Mouse (Mus musculus) ES-Bruce4 (cell line): ENCODE measurements at regions not wholly inside any gene's neighbourhood (a gene's known extent, or its start where the extent isn't known, plus 50 kb on each side); places are given as distances from the start of the nearest gene placed in this dataset.

Source experiments
- CTCF ChIP-seq: IDR thresholded peaks from one replicate; pipeline ENCODE4 v1.8.1; 2011; ENCODE audit warnings: low read depth, low read length
- EP300 ChIP-seq: IDR thresholded peaks from 2 replicates; pipeline ENCODE4 v1.6.1; 2011; ENCODE audit warnings: low read depth, low read length; ENCODE audit not compliant: insufficient read depth
- POLR2A ChIP-seq: IDR thresholded peaks from one replicate; pipeline ENCODE4 v1.8.1; 2011; ENCODE audit warnings: low read length; ENCODE audit not compliant: insufficient read depth

DNA sequence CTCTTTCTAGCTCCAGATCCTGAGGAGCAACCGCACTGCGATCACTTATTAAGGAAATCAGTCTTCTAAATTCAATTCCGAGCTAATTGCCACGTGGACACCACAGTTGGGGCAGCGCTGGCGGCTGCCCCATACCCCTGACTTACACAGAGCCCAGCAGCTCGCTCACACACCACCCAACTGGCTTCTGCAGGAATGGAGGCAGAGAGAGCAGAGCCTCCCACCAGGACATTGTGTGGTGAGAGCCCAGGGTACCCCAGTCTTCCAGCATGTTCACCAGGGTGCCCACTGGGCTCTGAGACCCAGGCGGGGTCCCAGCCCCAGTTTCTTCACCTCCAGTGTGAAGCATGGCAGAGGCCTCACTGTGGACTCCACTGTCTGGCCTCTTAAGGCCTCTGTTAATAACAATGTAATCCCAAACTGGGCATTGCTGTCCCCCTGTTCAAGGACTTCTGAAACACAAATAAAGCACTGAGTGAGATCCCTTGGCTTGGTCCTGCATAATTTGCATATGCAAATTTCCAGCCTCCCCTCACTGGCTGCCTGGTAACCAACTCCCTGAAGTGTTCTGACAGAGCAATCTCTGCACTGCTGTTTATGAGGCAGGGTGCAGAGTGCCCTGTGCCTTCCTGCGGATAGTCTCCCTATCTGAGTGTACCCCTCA, 102.8 kb upstream of the A430005L14Rik start:
- TF ChIP-seq POLR2A (no peak), CTCF (no peak), EP300 (no peak)
